Mouse (Mus musculus): ENCODE data around the gene Gm340.

DNA sequence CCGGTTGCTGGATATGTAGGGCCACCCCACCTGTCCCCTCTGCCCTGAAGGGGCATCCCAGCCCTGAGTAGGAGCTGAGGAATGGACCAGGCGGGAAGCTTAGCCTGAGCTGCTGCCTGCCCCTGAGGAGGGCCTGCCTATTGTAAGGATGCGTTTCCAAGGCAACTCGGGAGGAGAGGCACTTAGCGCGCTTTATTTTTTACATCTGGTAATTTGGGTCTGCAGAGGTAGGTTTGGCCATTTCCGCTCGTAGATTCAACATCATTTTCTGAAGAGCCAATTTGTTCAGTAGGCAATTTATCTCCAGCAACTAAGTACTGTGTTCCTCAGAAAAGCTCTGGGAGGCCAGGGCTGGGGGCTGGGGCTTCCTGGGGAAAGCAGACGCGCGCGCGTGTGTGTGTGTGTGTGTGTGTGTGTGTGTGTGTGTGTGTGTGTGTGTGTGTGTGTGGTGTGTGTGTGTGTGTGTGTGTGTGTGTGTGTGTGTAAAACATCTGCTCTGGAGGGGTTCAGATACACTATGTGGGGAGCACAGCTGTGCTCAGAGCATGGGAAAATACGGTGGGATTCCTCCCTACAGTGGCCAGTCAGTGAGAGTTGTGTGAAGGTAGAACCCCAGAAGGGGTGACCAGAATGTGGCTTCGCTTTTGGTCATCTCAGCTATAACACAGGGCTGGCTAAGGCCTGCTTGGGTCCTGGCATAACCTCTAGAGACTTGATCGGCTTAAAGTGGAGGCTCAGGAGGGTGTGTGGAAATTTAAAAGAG lies 31.3 kb downstream of the Gm340 start:
- TF ChIP-seq POLR2A (IDR thresholded peaks at IDR 0.05; ENCODE audit: control insufficient read depth, low read depth, low read length) (no peak), CTCF (IDR thresholded peaks at IDR 0.05; ENCODE audit: control insufficient read depth, insufficient read depth, insufficient replicate concordance, low read depth, low read length) (no peak)

Measured in testis, adult 2 months (tissue).